Mouse (Mus musculus): ENCODE results near the gene Car2. TPM values are rescaled to one million over a fixed set of nuclear protein-coding genes. Genes with fewer than 3 reads are reported as not detected.

The Car2 gene
- polyA plus RNA-seq, 2 experiments: 1,504 to 2,373 TPM

DNA sequence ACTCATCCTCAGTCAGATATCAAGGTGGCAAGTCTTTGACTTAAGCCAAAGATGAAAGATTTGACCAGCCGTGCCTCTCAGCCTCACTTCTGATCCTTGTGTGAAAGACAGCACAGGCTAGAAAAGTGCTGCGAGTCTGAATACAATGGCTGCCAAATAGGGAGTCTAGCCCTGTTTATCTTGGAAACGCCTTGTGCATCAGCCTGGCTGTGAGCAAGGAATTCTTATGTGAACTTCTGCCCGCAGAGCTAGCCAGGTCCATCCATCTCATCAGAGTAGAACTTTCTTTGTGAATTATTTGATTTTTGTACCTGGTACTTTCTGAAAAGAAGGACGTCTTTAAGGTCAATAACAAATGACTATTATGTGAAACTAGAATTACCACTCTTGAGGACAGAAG, 32.1 kb upstream of the Car2 start:
- Histone ChIP-seq H3K27me3 (ENCODE audit: control insufficient read depth, insufficient read depth, low read length) (no peaks in the 10 kb centered on the region), H3K4me1 (replicated peaks; ENCODE audit: control insufficient read depth in 2 of 2, insufficient read depth in 2 of 2, low read length in 1 of 2) (no peaks in the 10 kb centered on the region), H3K4me2 (ENCODE audit: low read depth) (no peak overlapping the region), H3K9ac (replicated peaks) (no peak overlapping the region), H3K27ac (no peak overlapping the region), H3K9me3 (ENCODE audit: control insufficient read depth, low read length) (no peaks in the 10 kb centered on the region), H3K36me3 (replicated peaks; ENCODE audit: control insufficient read depth, insufficient read depth, low read depth) (no peaks in the 10 kb centered on the region), H3K4me3 (ENCODE audit: insufficient read depth in 1 of 2, low read depth in 2 of 2, low read length in 2 of 2) (no peak overlapping the region)
- TF ChIP-seq CTCF (IDR thresholded peaks at IDR 0.05; ENCODE audit: low read depth) (no peak), EP300 (IDR thresholded peaks at IDR 0.05; ENCODE audit: low read depth) (no peak)
- ATAC-seq (ENCODE audit: insufficient read depth) (no peak), DNase-seq (ENCODE audit: low read depth in 3 of 3, low spot score in 3 of 3) (no peak)
- WGBS (ENCODE audit: insufficient replicate concordance): 61% methylated on average over 5 of the region's 5 CpGs

DNA sequence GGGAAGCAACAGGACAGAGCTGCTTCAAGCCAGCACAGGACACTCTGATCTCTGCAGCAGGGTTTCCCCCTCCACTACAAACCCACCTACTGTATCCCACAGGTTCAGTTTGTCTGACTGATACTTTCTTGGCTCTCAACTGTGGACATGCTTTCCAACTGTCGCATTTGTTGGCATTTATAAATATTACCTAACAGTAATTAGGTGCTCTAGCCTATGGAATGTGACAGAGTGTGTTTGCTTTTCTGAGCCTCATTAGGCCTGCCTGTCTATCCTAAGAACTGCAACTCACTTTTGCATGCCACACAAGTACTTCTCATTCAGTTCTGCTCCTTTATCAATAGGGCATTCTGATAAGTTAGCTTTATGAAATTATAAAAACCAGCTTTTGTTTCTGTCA, 31.6 kb upstream of the Car2 start:
- ATAC-seq (ENCODE audit: insufficient read depth): no peak
- H3K27ac ChIP-seq: no peak overlapping the region
- H3K4me2 ChIP-seq (ENCODE audit: low read depth): no peak overlapping the region
- H3K27me3 ChIP-seq (ENCODE audit: control insufficient read depth, insufficient read depth, low read length): no peaks in the 10 kb centered on the region
- no peaks in the 10 kb centered on the region for H3K9me3 ChIP-seq (ENCODE audit: control insufficient read depth, low read length)
- H3K4me3 ChIP-seq (ENCODE audit: insufficient read depth in 1 of 2, low read depth in 2 of 2, low read length in 2 of 2): no peak overlapping the region
- no peak overlapping the region for H3K9ac ChIP-seq (replicated peaks)
- no peaks in the 10 kb centered on the region for H3K36me3 ChIP-seq (replicated peaks; ENCODE audit: control insufficient read depth, insufficient read depth, low read depth)
- 51% methylated on average over 1 of the region's 1 CpGs for WGBS (ENCODE audit: insufficient replicate concordance)
- DNase-seq (ENCODE audit: low read depth in 3 of 3, low spot score in 3 of 3): no peak
- H3K4me1 ChIP-seq (replicated peaks; ENCODE audit: control insufficient read depth in 2 of 2, insufficient read depth in 2 of 2, low read length in 1 of 2): no peaks in the 10 kb centered on the region
- TF ChIP-seq CTCF (IDR thresholded peaks at IDR 0.05; ENCODE audit: low read depth) (no peak), EP300 (IDR thresholded peaks at IDR 0.05; ENCODE audit: low read depth) (no peak)

DNA sequence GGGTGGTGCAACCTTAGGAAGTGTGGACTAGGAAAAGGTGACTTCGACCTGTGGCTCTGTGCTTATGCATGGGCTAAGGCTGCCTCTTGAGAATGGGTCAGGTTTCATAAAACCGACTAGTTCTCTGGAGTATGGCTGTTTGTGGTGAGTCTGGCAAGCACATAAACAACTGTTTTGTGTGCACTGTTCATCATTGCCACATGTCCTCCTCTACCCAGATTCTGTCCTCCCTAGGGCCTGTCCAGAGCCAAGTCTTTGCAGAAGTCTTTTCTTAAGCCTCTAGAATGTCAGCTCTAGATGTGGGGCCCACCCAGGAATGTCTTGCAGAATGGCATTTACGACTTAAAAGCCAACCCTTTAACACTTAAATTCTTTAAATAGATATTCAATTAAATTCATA, 28.2 kb upstream of the Car2 start:
- no peaks in the 10 kb centered on the region for H3K36me3 ChIP-seq (replicated peaks; ENCODE audit: control insufficient read depth, insufficient read depth, low read depth)
- H3K9ac ChIP-seq (replicated peaks): no peak overlapping the region
- H3K9me3 ChIP-seq (ENCODE audit: control insufficient read depth, low read length): no peaks in the 10 kb centered on the region
- DNase-seq (ENCODE audit: low read depth in 3 of 3, low spot score in 3 of 3) (no peak), ATAC-seq (ENCODE audit: insufficient read depth) (no peak)
- no peak for TF ChIP-seq EP300 (IDR thresholded peaks at IDR 0.05; ENCODE audit: low read depth)
- no peak for TF ChIP-seq CTCF (IDR thresholded peaks at IDR 0.05; ENCODE audit: low read depth)
- whole genome bisulfite sequencing (ENCODE audit: insufficient replicate concordance): 64% methylated on average over 3 of the region's 3 CpGs
- H3K4me2 ChIP-seq (ENCODE audit: low read depth): no peak overlapping the region
- H3K27ac ChIP-seq: no peak overlapping the region
- no peaks in the 10 kb centered on the region for H3K4me1 ChIP-seq (replicated peaks; ENCODE audit: control insufficient read depth in 2 of 2, insufficient read depth in 2 of 2, low read length in 1 of 2)
- no peak overlapping the region for H3K4me3 ChIP-seq (ENCODE audit: insufficient read depth in 1 of 2, low read depth in 2 of 2, low read length in 2 of 2)
- peaks cover 7% of the 10 kb centered on the region for H3K27me3 ChIP-seq (ENCODE audit: control insufficient read depth, insufficient read depth, low read length)

DNA sequence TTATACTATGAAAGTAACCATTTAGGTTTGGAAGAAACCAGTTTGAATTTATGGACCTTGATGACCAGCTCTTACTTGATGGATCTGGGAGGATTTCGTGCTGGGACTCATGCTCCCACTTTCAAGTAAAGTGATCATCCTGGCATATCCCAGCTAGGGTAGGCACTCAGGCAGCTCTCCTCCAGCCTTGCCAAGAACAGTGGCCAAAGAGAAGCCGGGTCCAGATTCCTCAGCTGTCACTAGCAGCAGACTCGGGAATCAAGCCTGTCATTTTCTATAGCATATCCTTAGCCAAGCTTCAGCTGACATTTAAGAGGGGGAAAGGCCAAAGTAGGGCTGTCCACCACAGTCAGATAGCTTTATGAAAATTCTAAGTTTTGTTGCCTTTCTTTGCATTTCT, 25.8 kb upstream of the Car2 start:
- no peak for ATAC-seq (ENCODE audit: insufficient read depth)

DNA sequence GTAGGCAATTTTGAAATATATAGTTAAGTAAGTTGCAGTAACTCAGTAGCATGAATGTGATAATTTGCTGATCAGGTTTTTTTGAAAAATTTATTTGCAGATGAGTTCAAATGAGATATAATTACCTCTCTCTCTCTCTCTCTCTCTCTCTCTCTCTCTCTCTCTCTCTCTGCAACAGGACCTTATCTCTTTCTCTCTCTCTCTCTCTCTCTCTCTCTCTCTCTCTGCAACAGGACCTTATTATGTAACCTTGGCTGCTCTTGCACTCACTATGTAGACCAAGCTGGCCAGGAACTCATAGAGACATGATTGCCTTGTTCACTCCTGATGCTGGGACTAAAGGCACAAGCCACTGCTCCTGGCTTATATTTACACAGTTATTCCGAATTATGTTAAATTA, 24.9 kb upstream of the Car2 start:
- Histone ChIP-seq H3K4me1 (replicated peaks; ENCODE audit: control insufficient read depth in 2 of 2, insufficient read depth in 2 of 2, low read length in 1 of 2) (no peaks in the 10 kb centered on the region), H3K4me2 (ENCODE audit: low read depth) (no peak overlapping the region), H3K27ac (no peak overlapping the region), H3K36me3 (replicated peaks; ENCODE audit: control insufficient read depth, insufficient read depth, low read depth) (no peaks in the 10 kb centered on the region), H3K9ac (replicated peaks) (no peak overlapping the region), H3K4me3 (ENCODE audit: insufficient read depth in 1 of 2, low read depth in 2 of 2, low read length in 2 of 2) (no peak overlapping the region), H3K27me3 (ENCODE audit: control insufficient read depth, insufficient read depth, low read length) (peaks cover 9% of the 10 kb centered on the region), H3K9me3 (ENCODE audit: control insufficient read depth, low read length) (no peaks in the 10 kb centered on the region)
- ATAC-seq (ENCODE audit: insufficient read depth): no peak
- no peak for DNase-seq (ENCODE audit: low read depth in 3 of 3, low spot score in 3 of 3)
- 27% methylated on average over 1 of the region's 1 CpGs for WGBS (ENCODE audit: insufficient replicate concordance)
- TF ChIP-seq EP300 (IDR thresholded peaks at IDR 0.05; ENCODE audit: low read depth): no peak
- no peak for TF ChIP-seq CTCF (IDR thresholded peaks at IDR 0.05; ENCODE audit: low read depth)

More for the DNA sequence above, 25.8 kb upstream of the Car2 start:
- H3K4me3 ChIP-seq (ENCODE audit: insufficient read depth in 1 of 2, low read depth in 2 of 2, low read length in 2 of 2): no peak overlapping the region
- H3K4me1 ChIP-seq (replicated peaks; ENCODE audit: control insufficient read depth in 2 of 2, insufficient read depth in 2 of 2, low read length in 1 of 2): no peaks in the 10 kb centered on the region
- H3K9ac ChIP-seq (replicated peaks): no peak overlapping the region
- H3K27ac ChIP-seq: no peak overlapping the region
- H3K27me3 ChIP-seq (ENCODE audit: control insufficient read depth, insufficient read depth, low read length): peaks cover 9% of the 10 kb centered on the region
- no peak overlapping the region for H3K4me2 ChIP-seq (ENCODE audit: low read depth)
- TF ChIP-seq EP300 (IDR thresholded peaks at IDR 0.05; ENCODE audit: low read depth): no peak
- TF ChIP-seq CTCF (IDR thresholded peaks at IDR 0.05; ENCODE audit: low read depth): no peak
- 48% methylated on average over 3 of the region's 3 CpGs for WGBS (ENCODE audit: insufficient replicate concordance)
- H3K9me3 ChIP-seq (ENCODE audit: control insufficient read depth, low read length): no peaks in the 10 kb centered on the region
- DNase-seq (ENCODE audit: low read depth in 3 of 3, low spot score in 3 of 3): no peak
- no peaks in the 10 kb centered on the region for H3K36me3 ChIP-seq (replicated peaks; ENCODE audit: control insufficient read depth, insufficient read depth, low read depth)

Measured in liver, embryonic 14.5 days (tissue).